Mouse (Mus musculus) lung, postnatal 0 days (tissue): ENCODE results near the gene Mindy3. TPM values are rescaled to one million over a fixed set of nuclear protein-coding genes. Genes with fewer than 3 reads are reported as not detected.

Experiments used
- ATAC-seq: fragments of 200-750 bp; cut with Nextera tagmentation; 2 replicates; pipeline ENCODE4 v1.8.0; 2017; ENCODE audit warnings: moderate library complexity
- DNase-seq: peaks from one replicate; pipeline ENCODE4 v3.0.0-alpha.2; 2016; ENCODE audit warnings: low spot score
- H3K27ac ChIP-seq: fragments of 300-500 bp; sonication (generic); 2 replicates; pipeline ENCODE4 v1.5.1; 2014; ENCODE audit warnings: antibody characterized with exemption, mild to moderate bottlenecking, low read length, mixed read lengths
- H3K27me3 ChIP-seq: fragments of 300-500 bp; sonication (generic); replicated peaks from 2 replicates; pipeline ENCODE4 v1.6.1; 2014; ENCODE audit warnings: low read length, mixed read lengths; ENCODE audit not compliant: insufficient read depth
- H3K36me3 ChIP-seq: fragments of 300-500 bp; sonication (generic); 2 replicates; pipeline ENCODE4 v1.6.1; 2014; ENCODE audit warnings: low read length, mixed read lengths; ENCODE audit not compliant: insufficient read depth
- H3K4me1 ChIP-seq: fragments of 300-500 bp; sonication (generic); 2 replicates; pipeline ENCODE4 v1.6.1; 2014; ENCODE audit warnings: antibody characterized with exemption, low read depth, low read length, mixed read lengths; ENCODE audit not compliant: insufficient read depth
- H3K4me2 ChIP-seq: fragments of 300-500 bp; sonication (generic); replicated peaks from 2 replicates; pipeline ENCODE4 v1.6.1; 2014; ENCODE audit warnings: low read depth, mild to moderate bottlenecking, low read length, moderate library complexity, mixed read lengths
- H3K4me3 ChIP-seq: fragments of 300-500 bp; sonication (generic); 2 replicates; pipeline ENCODE4 v1.5.1; 2014; ENCODE audit warnings: low read depth, low read length
- H3K9ac ChIP-seq: fragments of 300-500 bp; sonication (generic); replicated peaks from 2 replicates; pipeline ENCODE4 v1.6.1; 2014; ENCODE audit warnings: low read depth, mild to moderate bottlenecking
- H3K9me3 ChIP-seq: fragments of 300-500 bp; sonication (generic); 2 replicates; pipeline ENCODE4 v1.6.1; 2016; ENCODE audit warnings: low read length, mixed read lengths
- CTCF ChIP-seq: IDR thresholded peaks from 2 replicates; pipeline ENCODE4 v1.5.1; 2016; ENCODE audit warnings: antibody characterized with exemption, mild to moderate bottlenecking
- EP300 ChIP-seq: IDR thresholded peaks from 2 replicates; pipeline ENCODE4 v1.6.1; 2016; ENCODE audit warnings: antibody characterized with exemption, mild to moderate bottlenecking, control low read depth
- WGBS: fragments of 180-500 bp; shearing (Covaris S2); extraction: QIAGEN DNeasy Blood & Tissue Kit; methylation state at CpG from one replicate; pipeline ENCODE4 v1.1.7; 2014; 5-methylcytosine and 5-hydroxymethylcytosine counted together
- polyA plus RNA-seq: library from polyadenylated mRNA; unstranded; fragments of >200 nt; fragmentation: Nextera tagmentation; extraction: Ambion mirVana; gene quantifications from 2 replicates; pipeline ENCODE4 v1.2.1, GENCODE M21; 2015

Mindy3 gene
- polyA plus RNA-seq, 1 experiment from 2014 or later, result 33.5 TPM

GRCm38 (mm10) chr2:12380233-12380632 is 39.0 kb downstream of the Mindy3 start:
- ATAC-seq (no peak), DNase-seq (peak; percentile 10)
- TF ChIP-seq CTCF (no peak), EP300 (no peak)
- 21% methylated on average over 2 of the region's 2 CpGs for WGBS
- no peak overlapping the region for H3K9ac ChIP-seq
- no peaks in the 10 kb centered on the region for H3K4me1 ChIP-seq
- no peak overlapping the region for H3K4me3 ChIP-seq
- H3K36me3 ChIP-seq, result no peaks in the 10 kb centered on the region
- no peaks in the 10 kb centered on the region for H3K27me3 ChIP-seq
- H3K4me2 ChIP-seq, result no peak overlapping the region
- H3K27ac ChIP-seq, result no peak overlapping the region
- H3K9me3 ChIP-seq, result no peaks in the 10 kb centered on the region

GRCm38 (mm10) chr2:12378591-12378990 is 40.7 kb downstream of the Mindy3 start:
- Histone ChIP-seq H3K27me3 (no peaks in the 10 kb centered on the region), H3K4me2 (no peak overlapping the region), H3K4me3 (no peak overlapping the region), H3K36me3 (no peaks in the 10 kb centered on the region), H3K9ac (no peak overlapping the region), H3K9me3 (no peaks in the 10 kb centered on the region), H3K4me1 (no peaks in the 10 kb centered on the region), H3K27ac (no peak overlapping the region)
- WGBS, result 95% methylated on average over 5 of the region's 5 CpGs
- DNase-seq (no peak), ATAC-seq (no peak)
- TF ChIP-seq EP300 (no peak), CTCF (no peak)

GRCm38 (mm10) chr2:12377024-12377423 is 42.2 kb downstream of the Mindy3 start:
- DNase-seq, result no peak
- Histone ChIP-seq H3K27ac (no peak overlapping the region), H3K27me3 (no peaks in the 10 kb centered on the region), H3K9ac (no peak overlapping the region), H3K4me3 (no peak overlapping the region), H3K4me2 (no peak overlapping the region), H3K9me3 (no peaks in the 10 kb centered on the region), H3K4me1 (no peaks in the 10 kb centered on the region), H3K36me3 (no peaks in the 10 kb centered on the region)
- no peak for TF ChIP-seq EP300
- TF ChIP-seq CTCF, result no peak
- no peak for ATAC-seq
- 81% methylated on average over 1 of the region's 1 CpGs for WGBS

DNA sequence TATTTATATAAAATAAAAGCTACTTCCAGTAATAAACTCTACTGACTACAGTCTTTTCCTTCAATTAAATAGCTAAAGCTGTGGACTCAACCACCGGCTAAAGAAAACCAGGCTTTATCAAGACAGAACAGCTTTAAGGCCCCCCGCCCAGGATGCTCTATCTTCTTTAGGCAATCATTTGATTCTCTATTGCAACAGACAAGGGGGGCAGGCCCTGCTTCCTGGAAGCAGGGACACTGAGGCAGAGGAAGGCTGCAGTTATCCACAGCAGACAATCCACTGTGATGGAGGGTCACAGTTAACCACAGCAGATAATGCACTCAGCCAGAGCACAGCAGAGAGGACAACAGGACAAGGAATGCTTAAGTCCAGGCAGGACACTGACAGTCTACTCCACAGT is 46.4 kb downstream of the Mindy3 start:
- Histone ChIP-seq H3K4me1 (no peaks in the 10 kb centered on the region), H3K27ac (no peak overlapping the region), H3K4me3 (no peak overlapping the region), H3K4me2 (no peak overlapping the region), H3K27me3 (no peaks in the 10 kb centered on the region), H3K9ac (no peak overlapping the region), H3K9me3 (no peaks in the 10 kb centered on the region), H3K36me3 (no peaks in the 10 kb centered on the region)
- WGBS, result 94% methylated on average over 2 of the region's 2 CpGs
- ATAC-seq (no peak), DNase-seq (no peak)
- no peak for TF ChIP-seq CTCF
- no peak for TF ChIP-seq EP300

- 93% methylated on average over 4 of the region's 4 CpGs for WGBS
Measured at GRCm38 (mm10) chr2:12371401-12371800, 47.9 kb downstream of the Mindy3 start.

DNA sequence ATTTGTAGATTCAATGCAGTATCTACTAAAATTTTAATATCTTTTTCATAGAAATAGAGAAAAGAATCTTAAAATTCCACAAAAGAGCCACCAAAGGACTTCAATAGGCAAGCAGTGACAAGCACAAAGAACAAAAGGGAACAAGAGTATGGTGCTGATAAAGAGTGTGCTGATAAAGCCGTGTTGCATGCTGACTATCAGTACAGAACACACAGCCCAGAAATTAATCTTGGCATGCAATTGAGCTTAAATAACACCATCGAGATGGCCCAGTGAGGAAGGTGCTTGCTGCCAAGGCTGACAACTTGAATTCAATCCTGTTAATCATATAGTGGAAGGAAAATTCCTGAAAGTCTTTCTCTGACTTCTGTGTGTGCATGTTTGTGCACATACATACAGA is 50.8 kb downstream of the Mindy3 start:
- H3K27ac ChIP-seq, result no peak overlapping the region
- 32% methylated on average over 2 of the region's 2 CpGs for WGBS
- no peak overlapping the region for H3K4me2 ChIP-seq
- no peaks in the 10 kb centered on the region for H3K36me3 ChIP-seq
- ATAC-seq (no peak), DNase-seq (no peak)
- TF ChIP-seq EP300 (no peak), CTCF (no peak)
- H3K9ac ChIP-seq, result no peak overlapping the region
- H3K4me3 ChIP-seq, result no peak overlapping the region
- no peaks in the 10 kb centered on the region for H3K9me3 ChIP-seq
- no peaks in the 10 kb centered on the region for H3K4me1 ChIP-seq
- no peaks in the 10 kb centered on the region for H3K27me3 ChIP-seq

More at GRCm38 (mm10) chr2:12371401-12371800, 47.9 kb downstream of the Mindy3 start:
- no peak overlapping the region for H3K4me3 ChIP-seq
- no peaks in the 10 kb centered on the region for H3K27me3 ChIP-seq
- no peak for TF ChIP-seq CTCF
- TF ChIP-seq EP300, result no peak
- no peaks in the 10 kb centered on the region for H3K4me1 ChIP-seq
- ATAC-seq (no peak), DNase-seq (no peak)
- H3K9me3 ChIP-seq, result no peaks in the 10 kb centered on the region
- H3K36me3 ChIP-seq, result no peaks in the 10 kb centered on the region
- no peak overlapping the region for H3K9ac ChIP-seq
- no peak overlapping the region for H3K4me2 ChIP-seq
- no peak overlapping the region for H3K27ac ChIP-seq

DNA sequence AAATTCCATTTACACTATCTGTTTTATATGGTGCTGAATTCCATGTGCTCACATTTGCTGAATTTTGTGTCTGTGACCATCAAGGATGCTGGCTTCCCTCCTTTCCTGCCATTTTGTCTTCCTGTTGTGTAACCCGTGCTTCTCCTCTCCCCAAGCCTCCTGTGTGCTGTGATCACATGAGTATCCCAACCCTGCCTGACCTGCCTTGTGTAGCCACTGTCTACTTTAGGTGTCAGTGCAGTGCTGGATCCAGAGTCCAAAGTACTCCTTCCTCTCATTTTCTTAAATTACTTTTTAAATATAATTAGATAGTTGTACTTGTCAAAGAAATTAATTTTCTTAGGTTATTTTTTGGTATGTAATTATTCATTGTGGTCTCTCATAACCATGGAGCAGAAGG is 51.3 kb downstream of the Mindy3 start:
- no peaks in the 10 kb centered on the region for H3K9me3 ChIP-seq
- no peaks in the 10 kb centered on the region for H3K27me3 ChIP-seq
- H3K9ac ChIP-seq, result no peak overlapping the region
- no peak overlapping the region for H3K4me3 ChIP-seq
- H3K4me2 ChIP-seq, result no peak overlapping the region
- H3K36me3 ChIP-seq, result no peaks in the 10 kb centered on the region
- TF ChIP-seq CTCF (no peak), EP300 (no peak)
- no peak for DNase-seq
- H3K27ac ChIP-seq, result no peak overlapping the region
- no peaks in the 10 kb centered on the region for H3K4me1 ChIP-seq
- ATAC-seq, result no peak
- WGBS, result 71% methylated on average over 1 of the region's 1 CpGs
